Mouse (Mus musculus): ENCODE measurements around the gene Lrmda. TPM values are rescaled to one million over a fixed set of nuclear protein-coding genes. Genes with fewer than 3 reads are reported as not detected.

The Lrmda gene
- polyA plus RNA-seq, 1 experiment from 2014 or later: 0.95 TPM

GRCm38 (mm10) chr14:22284823-22285517, 265.5 kb downstream of the Lrmda start:
- no peak overlapping the region for H3K4me2 ChIP-seq (ENCODE audit: low read length)
- H3K27ac ChIP-seq (replicated peaks in 1 of 2; ENCODE audit: control insufficient read depth in 1 of 2, insufficient read depth in 1 of 2, low read depth in 2 of 2, low read length in 2 of 2): no peak overlapping the region
- no peaks in the 10 kb centered on the region for H3K4me1 ChIP-seq (ENCODE audit: control insufficient read depth in 2 of 2, insufficient read depth in 2 of 2, low read length in 2 of 2)
- no peaks in the 10 kb centered on the region for H3K9me3 ChIP-seq (ENCODE audit: control insufficient read depth, low read length)
- H3K27me3 ChIP-seq (ENCODE audit: control insufficient read depth, insufficient read depth, low read length): no peaks in the 10 kb centered on the region
- no peak for ATAC-seq (ENCODE audit: insufficient number of reproducible peaks, insufficient read depth, low FRiP score, low read depth)
- no peaks in the 10 kb centered on the region for H3K36me3 ChIP-seq (ENCODE audit: control insufficient read depth, insufficient read depth, low read length)
- H3K4me3 ChIP-seq (ENCODE audit: control insufficient read depth in 1 of 2, insufficient read depth in 1 of 2, low read depth in 1 of 2, low read length in 2 of 2): no peak overlapping the region
- H3K9ac ChIP-seq (ENCODE audit: low read length): no peak overlapping the region
- WGBS: 87% methylated on average over 15 of the region's 15 CpGs

GRCm38 (mm10) chr14:22285826-22286225, 266.3 kb downstream of the Lrmda start:
- H3K36me3 ChIP-seq (ENCODE audit: control insufficient read depth, insufficient read depth, low read length): no peaks in the 10 kb centered on the region
- no peaks in the 10 kb centered on the region for H3K4me1 ChIP-seq (ENCODE audit: control insufficient read depth in 2 of 2, insufficient read depth in 2 of 2, low read length in 2 of 2)
- 60% methylated on average over 4 of the region's 4 CpGs for WGBS
- no peak for ATAC-seq (ENCODE audit: insufficient number of reproducible peaks, insufficient read depth, low FRiP score, low read depth)
- H3K9me3 ChIP-seq (ENCODE audit: control insufficient read depth, low read length): no peaks in the 10 kb centered on the region
- no peak overlapping the region for H3K27ac ChIP-seq (replicated peaks in 1 of 2; ENCODE audit: control insufficient read depth in 1 of 2, insufficient read depth in 1 of 2, low read depth in 2 of 2, low read length in 2 of 2)
- H3K4me3 ChIP-seq (ENCODE audit: control insufficient read depth in 1 of 2, insufficient read depth in 1 of 2, low read depth in 1 of 2, low read length in 2 of 2): no peak overlapping the region
- no peaks in the 10 kb centered on the region for H3K27me3 ChIP-seq (ENCODE audit: control insufficient read depth, insufficient read depth, low read length)
- H3K9ac ChIP-seq (ENCODE audit: low read length): no peak overlapping the region
- H3K4me2 ChIP-seq (ENCODE audit: low read length): no peak overlapping the region

- Histone ChIP-seq H3K9me3 (ENCODE audit: control insufficient read depth, low read length) (no peaks in the 10 kb centered on the region), H3K9ac (ENCODE audit: low read length) (no peak overlapping the region), H3K4me3 (ENCODE audit: control insufficient read depth in 1 of 2, insufficient read depth in 1 of 2, low read depth in 1 of 2, low read length in 2 of 2) (no peak overlapping the region), H3K36me3 (ENCODE audit: control insufficient read depth, insufficient read depth, low read length) (no peaks in the 10 kb centered on the region), H3K27me3 (ENCODE audit: control insufficient read depth, insufficient read depth, low read length) (no peaks in the 10 kb centered on the region), H3K4me2 (ENCODE audit: low read length) (no peak overlapping the region), H3K27ac (replicated peaks in 1 of 2; ENCODE audit: control insufficient read depth in 1 of 2, insufficient read depth in 1 of 2, low read depth in 2 of 2, low read length in 2 of 2) (no peak overlapping the region), H3K4me1 (ENCODE audit: control insufficient read depth in 2 of 2, insufficient read depth in 2 of 2, low read length in 2 of 2) (no peaks in the 10 kb centered on the region)
- no peak for ATAC-seq (ENCODE audit: insufficient number of reproducible peaks, insufficient read depth, low FRiP score, low read depth)
- WGBS: 53% methylated on average over 10 of the region's 10 CpGs
These were observed 268.7 kb downstream of the Lrmda start for GRCm38 (mm10) chr14:22288179-22288578.

- no peak overlapping the region for H3K9ac ChIP-seq (ENCODE audit: low read length)
These were observed 269.9 kb downstream of the Lrmda start for GRCm38 (mm10) chr14:22289380-22289922.

GRCm38 (mm10) chr14:22294371-22294770, 274.9 kb downstream of the Lrmda start:
- Histone ChIP-seq H3K4me3 (ENCODE audit: control insufficient read depth in 1 of 2, insufficient read depth in 1 of 2, low read depth in 1 of 2, low read length in 2 of 2) (no peak overlapping the region), H3K27ac (replicated peaks in 1 of 2; ENCODE audit: control insufficient read depth in 1 of 2, insufficient read depth in 1 of 2, low read depth in 2 of 2, low read length in 2 of 2) (no peak overlapping the region), H3K27me3 (ENCODE audit: control insufficient read depth, insufficient read depth, low read length) (no peaks in the 10 kb centered on the region), H3K4me2 (ENCODE audit: low read length) (no peak overlapping the region), H3K36me3 (ENCODE audit: control insufficient read depth, insufficient read depth, low read length) (no peaks in the 10 kb centered on the region), H3K9ac (ENCODE audit: low read length) (no peak overlapping the region), H3K9me3 (ENCODE audit: control insufficient read depth, low read length) (no peaks in the 10 kb centered on the region), H3K4me1 (ENCODE audit: control insufficient read depth in 2 of 2, insufficient read depth in 2 of 2, low read length in 2 of 2) (no peaks in the 10 kb centered on the region)
- 84% methylated on average over 4 of the region's 4 CpGs for WGBS
- ATAC-seq (ENCODE audit: insufficient number of reproducible peaks, insufficient read depth, low FRiP score, low read depth): no peak

More at GRCm38 (mm10) chr14:22289380-22289922, 269.9 kb downstream of the Lrmda start:
- Histone ChIP-seq H3K27me3 (ENCODE audit: control insufficient read depth, insufficient read depth, low read length) (no peaks in the 10 kb centered on the region), H3K9me3 (ENCODE audit: control insufficient read depth, low read length) (no peaks in the 10 kb centered on the region), H3K4me1 (ENCODE audit: control insufficient read depth in 2 of 2, insufficient read depth in 2 of 2, low read length in 2 of 2) (no peaks in the 10 kb centered on the region), H3K36me3 (ENCODE audit: control insufficient read depth, insufficient read depth, low read length) (no peaks in the 10 kb centered on the region), H3K4me2 (ENCODE audit: low read length) (no peak overlapping the region), H3K4me3 (ENCODE audit: control insufficient read depth in 1 of 2, insufficient read depth in 1 of 2, low read depth in 1 of 2, low read length in 2 of 2) (no peak overlapping the region), H3K27ac (replicated peaks in 1 of 2; ENCODE audit: control insufficient read depth in 1 of 2, insufficient read depth in 1 of 2, low read depth in 2 of 2, low read length in 2 of 2) (no peak overlapping the region)
- ATAC-seq (ENCODE audit: insufficient number of reproducible peaks, insufficient read depth, low FRiP score, low read depth): no peak
- 85% methylated on average over 15 of the region's 15 CpGs for WGBS

GRCm38 (mm10) chr14:22296655-22297239, 277.2 kb downstream of the Lrmda start:
- ATAC-seq (ENCODE audit: insufficient number of reproducible peaks, insufficient read depth, low FRiP score, low read depth): no peak
- Histone ChIP-seq H3K4me1 (ENCODE audit: control insufficient read depth in 2 of 2, insufficient read depth in 2 of 2, low read length in 2 of 2) (no peaks in the 10 kb centered on the region), H3K4me3 (ENCODE audit: control insufficient read depth in 1 of 2, insufficient read depth in 1 of 2, low read depth in 1 of 2, low read length in 2 of 2) (no peak overlapping the region), H3K9ac (ENCODE audit: low read length) (no peak overlapping the region), H3K27me3 (ENCODE audit: control insufficient read depth, insufficient read depth, low read length) (no peaks in the 10 kb centered on the region), H3K9me3 (ENCODE audit: control insufficient read depth, low read length) (no peaks in the 10 kb centered on the region), H3K36me3 (ENCODE audit: control insufficient read depth, insufficient read depth, low read length) (no peaks in the 10 kb centered on the region), H3K27ac (replicated peaks in 1 of 2; ENCODE audit: control insufficient read depth in 1 of 2, insufficient read depth in 1 of 2, low read depth in 2 of 2, low read length in 2 of 2) (no peak overlapping the region), H3K4me2 (ENCODE audit: low read length) (no peak overlapping the region)
- 56% methylated on average over 3 of the region's 3 CpGs for WGBS

GRCm38 (mm10) chr14:22306759-22307158, 287.2 kb downstream of the Lrmda start:
- WGBS: 75% methylated on average over 5 of the region's 5 CpGs
- ATAC-seq (ENCODE audit: insufficient number of reproducible peaks, insufficient read depth, low FRiP score, low read depth): no peak
- H3K4me2 ChIP-seq (ENCODE audit: low read length): no peak overlapping the region
- H3K9ac ChIP-seq (ENCODE audit: low read length): no peak overlapping the region
- no peaks in the 10 kb centered on the region for H3K27me3 ChIP-seq (ENCODE audit: control insufficient read depth, insufficient read depth, low read length)
- no peak overlapping the region for H3K4me3 ChIP-seq (ENCODE audit: control insufficient read depth in 1 of 2, insufficient read depth in 1 of 2, low read depth in 1 of 2, low read length in 2 of 2)
- H3K4me1 ChIP-seq (ENCODE audit: control insufficient read depth in 2 of 2, insufficient read depth in 2 of 2, low read length in 2 of 2): no peaks in the 10 kb centered on the region
- no peaks in the 10 kb centered on the region for H3K9me3 ChIP-seq (ENCODE audit: control insufficient read depth, low read length)
- H3K27ac ChIP-seq (replicated peaks in 1 of 2; ENCODE audit: control insufficient read depth in 1 of 2, insufficient read depth in 1 of 2, low read depth in 2 of 2, low read length in 2 of 2): no peak overlapping the region
- H3K36me3 ChIP-seq (ENCODE audit: control insufficient read depth, insufficient read depth, low read length): no peaks in the 10 kb centered on the region

All from heart, embryonic 14.5 days (tissue).